Mouse (Mus musculus): ENCODE results near the gene Foxa1. TPM values are rescaled to one million over a fixed set of nuclear protein-coding genes. Genes with fewer than 3 reads are reported as not detected.

The Foxa1 gene
- polyA plus RNA-seq, 1 experiment from 2014 or later, result 3.9 TPM

- Histone ChIP-seq H3K27ac (replicated peaks) (no peak overlapping the region), H3K4me2 (replicated peaks) (no peak overlapping the region), H3K9me3 (replicated peaks) (no peaks in the 10 kb centered on the region), H3K4me1 (no peaks in the 10 kb centered on the region), H3K9ac (no peak overlapping the region), H3K36me3 (no peaks in the 10 kb centered on the region), H3K27me3 (no peaks in the 10 kb centered on the region), H3K4me3 (replicated peaks) (no peak overlapping the region)
- no peak for ATAC-seq (ENCODE audit: insufficient number of reproducible peaks, low FRiP score, low TSS enrichment, low read depth)
- WGBS, result 59% methylated on average over 1 of the region's 1 CpGs
Measured at GRCm38 (mm10) chr12:57514552-57514951, 32.2 kb downstream of the Foxa1 start.

GRCm38 (mm10) chr12:57511560-57511959, 35.2 kb downstream of the Foxa1 start:
- WGBS, result 82% methylated on average over 5 of the region's 5 CpGs
- Histone ChIP-seq H3K27ac (replicated peaks) (no peak overlapping the region), H3K27me3 (no peaks in the 10 kb centered on the region), H3K9me3 (replicated peaks) (no peaks in the 10 kb centered on the region), H3K36me3 (no peaks in the 10 kb centered on the region), H3K4me1 (no peaks in the 10 kb centered on the region), H3K9ac (no peak overlapping the region), H3K4me2 (replicated peaks) (no peak overlapping the region), H3K4me3 (replicated peaks) (no peak overlapping the region)
- no peak for ATAC-seq (ENCODE audit: insufficient number of reproducible peaks, low FRiP score, low TSS enrichment, low read depth)

- no peak overlapping the region for H3K9ac ChIP-seq
- H3K27me3 ChIP-seq, result no peaks in the 10 kb centered on the region
- H3K4me2 ChIP-seq (replicated peaks), result no peak overlapping the region
- no peaks in the 10 kb centered on the region for H3K36me3 ChIP-seq
- H3K4me1 ChIP-seq, result no peaks in the 10 kb centered on the region
- 74% methylated on average over 4 of the region's 4 CpGs for WGBS
- H3K9me3 ChIP-seq (replicated peaks), result no peaks in the 10 kb centered on the region
- ATAC-seq (ENCODE audit: insufficient number of reproducible peaks, low FRiP score, low TSS enrichment, low read depth), result no peak
- no peak overlapping the region for H3K27ac ChIP-seq (replicated peaks)
- no peak overlapping the region for H3K4me3 ChIP-seq (replicated peaks)
Measured at GRCm38 (mm10) chr12:57511127-57511526, 35.6 kb downstream of the Foxa1 start.

- 55% methylated on average over 4 of the region's 4 CpGs for WGBS
- Histone ChIP-seq H3K36me3 (no peaks in the 10 kb centered on the region), H3K4me2 (replicated peaks) (no peak overlapping the region), H3K9me3 (replicated peaks) (no peaks in the 10 kb centered on the region), H3K4me3 (replicated peaks) (no peak overlapping the region), H3K27ac (replicated peaks) (no peak overlapping the region), H3K27me3 (no peaks in the 10 kb centered on the region), H3K9ac (no peak overlapping the region), H3K4me1 (no peaks in the 10 kb centered on the region)
- ATAC-seq (ENCODE audit: insufficient number of reproducible peaks, low FRiP score, low TSS enrichment, low read depth), result no peak
Measured at GRCm38 (mm10) chr12:57509726-57510125, 37.0 kb downstream of the Foxa1 start.

GRCm38 (mm10) chr12:57508938-57509337, 37.8 kb downstream of the Foxa1 start:
- Histone ChIP-seq H3K27ac (replicated peaks) (no peak overlapping the region), H3K9ac (no peak overlapping the region), H3K4me2 (replicated peaks) (no peak overlapping the region), H3K4me3 (replicated peaks) (no peak overlapping the region), H3K27me3 (no peaks in the 10 kb centered on the region), H3K4me1 (no peaks in the 10 kb centered on the region), H3K9me3 (replicated peaks) (no peaks in the 10 kb centered on the region), H3K36me3 (no peaks in the 10 kb centered on the region)
- no peak for ATAC-seq (ENCODE audit: insufficient number of reproducible peaks, low FRiP score, low TSS enrichment, low read depth)
- 43% methylated on average over 11 of the region's 11 CpGs for WGBS

- ATAC-seq (ENCODE audit: insufficient number of reproducible peaks, low FRiP score, low TSS enrichment, low read depth), result no peak
- WGBS, result 78% methylated on average over 7 of the region's 7 CpGs
Measured at GRCm38 (mm10) chr12:57505329-57505728, 41.4 kb downstream of the Foxa1 start.

GRCm38 (mm10) chr12:57500246-57500645, 46.5 kb downstream of the Foxa1 start:
- H3K27ac ChIP-seq (replicated peaks), result no peak overlapping the region
- 45% methylated on average over 7 of the region's 7 CpGs for WGBS
- no peak overlapping the region for H3K9ac ChIP-seq
- no peaks in the 10 kb centered on the region for H3K4me1 ChIP-seq
- H3K27me3 ChIP-seq, result no peaks in the 10 kb centered on the region
- no peaks in the 10 kb centered on the region for H3K9me3 ChIP-seq (replicated peaks)
- H3K4me3 ChIP-seq (replicated peaks), result no peak overlapping the region
- no peak overlapping the region for H3K4me2 ChIP-seq (replicated peaks)
- no peak for ATAC-seq (ENCODE audit: insufficient number of reproducible peaks, low FRiP score, low TSS enrichment, low read depth)
- no peaks in the 10 kb centered on the region for H3K36me3 ChIP-seq

More at GRCm38 (mm10) chr12:57505329-57505728, 41.4 kb downstream of the Foxa1 start:
- H3K9me3 ChIP-seq (replicated peaks), result no peaks in the 10 kb centered on the region
- no peaks in the 10 kb centered on the region for H3K27me3 ChIP-seq
- H3K27ac ChIP-seq (replicated peaks), result no peak overlapping the region
- no peak overlapping the region for H3K9ac ChIP-seq
- no peak overlapping the region for H3K4me3 ChIP-seq (replicated peaks)
- H3K36me3 ChIP-seq, result no peaks in the 10 kb centered on the region
- H3K4me1 ChIP-seq, result no peaks in the 10 kb centered on the region
- H3K4me2 ChIP-seq (replicated peaks), result no peak overlapping the region

- WGBS, result 61% methylated on average over 6 of the region's 6 CpGs
- ATAC-seq (ENCODE audit: insufficient number of reproducible peaks, low FRiP score, low TSS enrichment, low read depth), result no peak
- Histone ChIP-seq H3K9me3 (replicated peaks) (no peaks in the 10 kb centered on the region), H3K4me2 (replicated peaks) (no peak overlapping the region), H3K27me3 (no peaks in the 10 kb centered on the region), H3K4me1 (no peaks in the 10 kb centered on the region), H3K27ac (replicated peaks) (no peak overlapping the region), H3K36me3 (no peaks in the 10 kb centered on the region), H3K4me3 (replicated peaks) (no peak overlapping the region), H3K9ac (no peak overlapping the region)
Measured at GRCm38 (mm10) chr12:57496347-57497119, 50.2 kb downstream of the Foxa1 start.

Other genes with a start within 250 kb of the Foxa1 start
- gene Ttc6, start 17.2 kb upstream of the Foxa1 start, polyA plus RNA-seq (2015; fragmentation: Nextera tagmentation; extraction: Ambion mirVana), result 1.2 and 1.4 TPM in 2 replicates